ENCODE assay signal across 15 mouse cellular contexts in genomic region chr2:118805756-118806155, GRCm38 (mm10). TPM values are rescaled to one million over a fixed set of nuclear protein-coding genes. Genes with fewer than 3 reads are reported as not detected.
"Had no signal": no experiment of that assay in that cellular context is flagged by ENCODE, and none has a peak within 500 bp of the region (broad histone marks: within the 10 kb centered on the region; RNA-seq: fewer than 3 reads in every experiment).

No protein-coding gene starts in this region.

- ATAC-seq: midbrain, embryonic 13.5 days had no signal

- H3K9ac ChIP-seq: kidney, embryonic 15.5 days; limb, embryonic 15.5 days; lung, embryonic 15.5 days; midbrain, embryonic 13.5 days had no signal

- H3K4me3 ChIP-seq: kidney, embryonic 15.5 days; limb, embryonic 15.5 days; lung, embryonic 15.5 days; midbrain, embryonic 13.5 days had no signal

- H3K4me1 ChIP-seq: kidney, embryonic 15.5 days; limb, embryonic 15.5 days; lung, embryonic 15.5 days; midbrain, embryonic 13.5 days had no signal

- DNase-seq: kidney, adult 18-20 months; kidney, postnatal 14 days; right cerebral cortex, adult 18-20 months had no signal

- H3K9me3 ChIP-seq: kidney, embryonic 15.5 days; limb, embryonic 15.5 days; lung, embryonic 15.5 days; midbrain, embryonic 13.5 days had no signal

- H3K27me3 ChIP-seq: limb, embryonic 15.5 days; lung, embryonic 15.5 days; midbrain, embryonic 13.5 days had no signal

- H3K4me2 ChIP-seq: kidney, embryonic 15.5 days; limb, embryonic 15.5 days; lung, embryonic 15.5 days; midbrain, embryonic 13.5 days had no signal

- H3K36me3 ChIP-seq: kidney, embryonic 15.5 days; limb, embryonic 15.5 days; lung, embryonic 15.5 days; midbrain, embryonic 13.5 days had no signal

- H3K27ac ChIP-seq: kidney, embryonic 15.5 days; limb, embryonic 15.5 days; lung, embryonic 15.5 days; midbrain, embryonic 13.5 days; stomach, postnatal 0 days had no signal

RNA-seq across cellular contexts. Expression of gene Phgr1, which starts 33.2 kb away (rescaled TPM):
- total RNA-seq: layer of hippocampus, adult 8-10 months; layer of hippocampus, postnatal 25 days; left cerebral cortex, adult 8-10 months; left cerebral cortex, postnatal 25 days; midbrain, postnatal 0 days had no signal
- polyA plus RNA-seq: kidney, embryonic 15.5 days; limb, embryonic 11.5 days; lung, embryonic 15.5 days; midbrain, embryonic 13.5 days; midbrain, postnatal 0 days; neural tube, embryonic 14.5 days had no signal
